Mouse (Mus musculus) left cerebral cortex, adult 2 months (tissue): ENCODE data around the gene Atm. TPM values are rescaled to one million over a fixed set of nuclear protein-coding genes. Genes with fewer than 3 reads are reported as not detected.
A peak's percentile ranks its signal among the peaks of the same experiment; 100 is the strongest.

Experiments used
- DNase-seq, 2 experiments: peaks; one replicate each; pipeline ENCODE4 v3.0.0; 2021 to 2022; ENCODE audit warnings: low spot score in 2 of 2, mixed read lengths in 1 of 2; ENCODE audit errors: extremely low spot score in 1 of 2
- H3K27ac ChIP-seq: fragments of 200-600 bp; 2 replicates; pipeline ENCODE4 v1.8.1; 2022
- H3K4me3 ChIP-seq: fragments of 200-600 bp; 2 replicates; pipeline ENCODE4 v1.8.1; 2022
- CTCF ChIP-seq: fragments of 200-600 bp; IDR thresholded peaks from 2 replicates; pipeline ENCODE4 v1.8.1; 2022; ENCODE audit warnings: antibody characterized with exemption, mild to moderate bottlenecking, moderate library complexity
- intact Hi-C: fragments of 180-260 bp; cut with DNase I; formaldehyde crosslinking; loops from one replicate; pipeline ENCODE4 v1.15.1; 2025
- long read RNA-seq, 2 experiments: library from polyadenylated mRNA; stranded (forward); transcript quantifications; one replicate each; pipeline ENCODE4 v2.0.0; 2021; ENCODE audit warnings: borderline mapping rate in 2 of 2
- total RNA-seq, 2 experiments: library from RNA; stranded (reverse); gene quantifications; 2 replicates each; pipeline ENCODE4 v1.2.3; 2021

Gene Atm
- total RNA-seq = 10 to 100 TPM; 16.8 to 20.2 TPM
- long read RNA-seq, experiment 1, partial matches to known transcripts = 0 of 3 reads
- long read RNA-seq, experiment 1, other reads (novel, unspliced or antisense) = 3 of 3 reads
- long read RNA-seq, experiment 2, partial matches to known transcripts = 4 of 6 reads
- long read RNA-seq, experiment 2, other reads (novel, unspliced or antisense) = 2 of 6 reads

- Histone ChIP-seq H3K27ac (peak within 1 kb of the TSS; percentile 76), H3K4me3 (peak within 1 kb of the TSS; percentile 91)
- DNase-seq = peak; percentile 99 to 100
- intact Hi-C loops = no loop called here
- TF ChIP-seq CTCF = peak; percentile 54
Measured at GRCm38 (mm10) chr9:53536558-53537320, at the start of gene Atm, which contains the start of gene Npat. Atm (minus strand) TSS chr9:53536740. Npat (plus strand) TSS chr9:53537047.

- no peak overlapping the region for H3K4me3 ChIP-seq
- no peak for TF ChIP-seq CTCF
- intact Hi-C loops = no loop called here
- no peak for DNase-seq
- 0 out of 2 replicates have a peak overlapping the region, but pooled peaks have one; percentile 21 for H3K27ac ChIP-seq
Measured at GRCm38 (mm10) chr9:53581870-53582269, 45.3 kb upstream of the Atm start.

DNA sequence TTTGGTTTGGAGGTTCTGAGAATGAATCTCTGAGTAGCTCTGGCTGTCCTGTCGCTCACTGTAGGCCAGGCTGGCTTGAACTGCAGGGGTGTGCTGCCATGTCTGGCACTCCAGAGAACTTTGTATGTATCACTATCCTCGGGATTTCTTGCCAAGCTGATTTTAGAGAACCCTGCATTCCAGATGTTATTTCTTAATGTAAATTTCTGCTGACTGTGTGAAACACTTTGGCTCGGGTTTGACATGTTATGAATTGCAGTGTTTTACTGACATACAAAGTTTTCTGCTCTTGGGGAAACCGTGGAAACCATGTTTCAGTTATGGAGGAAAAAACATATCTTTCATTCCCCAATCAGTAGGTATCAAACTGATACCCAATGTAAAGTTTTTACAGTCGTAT lies 39.2 kb upstream of the Atm start:
- Histone ChIP-seq H3K27ac (no peak overlapping the region), H3K4me3 (no peak overlapping the region)
- intact Hi-C loops = no loop called here
- no peak for TF ChIP-seq CTCF
- DNase-seq = no peak

DNA sequence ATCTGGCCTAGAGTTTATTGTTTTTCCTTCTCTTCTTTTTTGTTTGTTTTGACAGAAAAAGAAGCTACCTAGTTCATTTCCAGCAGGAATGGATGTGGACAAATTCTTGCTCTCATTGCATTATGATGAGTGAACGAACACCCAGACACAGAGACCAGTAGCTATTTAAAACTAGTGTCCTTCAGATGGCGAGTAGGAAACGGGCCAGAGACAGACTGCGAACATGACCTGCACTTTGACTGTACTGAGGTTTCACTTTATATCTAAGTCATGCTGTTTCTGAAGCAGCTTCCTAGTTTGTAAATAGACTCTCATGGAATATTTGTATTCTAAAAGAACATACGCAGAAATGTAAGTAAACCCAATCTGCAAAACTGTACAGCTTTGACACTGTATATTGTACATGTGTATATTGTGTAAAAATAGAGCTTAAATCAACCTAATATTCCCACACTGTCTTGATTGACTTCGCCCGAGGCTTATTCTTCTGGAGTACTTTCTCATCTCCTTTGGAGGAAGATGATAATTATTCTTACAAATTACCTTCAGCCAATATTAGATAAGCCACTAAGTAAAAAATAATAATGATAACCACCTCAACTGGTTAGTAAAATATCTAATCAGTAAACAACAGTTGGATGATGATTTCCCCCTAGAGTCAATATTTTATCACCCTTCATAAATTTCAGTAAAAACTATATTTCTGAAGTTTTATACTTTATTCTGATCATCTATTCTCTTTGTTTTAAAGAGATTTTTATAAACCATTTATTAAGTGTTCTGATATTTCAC lies 36.2 kb upstream of the Atm start:
- TF ChIP-seq CTCF = no peak
- DNase-seq = no peak
- H3K4me3 ChIP-seq = no peak overlapping the region
- H3K27ac ChIP-seq = no peak overlapping the region
- intact Hi-C loops = no loop called here

DNA sequence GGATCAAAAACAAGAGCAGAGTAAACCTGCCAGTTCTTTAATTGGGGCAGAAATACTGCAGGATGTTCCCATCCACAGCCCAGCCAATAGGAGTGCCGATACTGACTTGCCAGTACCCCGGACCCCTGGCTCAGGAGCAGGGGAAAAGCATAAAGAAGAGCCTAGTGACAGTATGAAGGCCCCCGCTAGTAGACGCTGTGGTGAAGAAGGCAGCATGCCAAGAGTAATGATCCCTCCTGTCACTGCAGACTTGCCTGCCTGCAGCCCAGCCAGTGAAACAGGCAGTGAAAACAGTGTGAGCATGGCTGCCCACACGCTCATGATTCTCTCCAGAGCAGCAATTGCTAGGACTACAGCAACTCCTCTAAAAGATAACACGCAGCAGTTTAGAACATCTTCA lies 34.1 kb upstream of the Atm start:
- H3K27ac ChIP-seq = no peak overlapping the region
- DNase-seq = peak; percentile 20 to 22
- H3K4me3 ChIP-seq = no peak overlapping the region
- intact Hi-C loops = no loop called here
- peak; percentile 41 for TF ChIP-seq CTCF

DNA sequence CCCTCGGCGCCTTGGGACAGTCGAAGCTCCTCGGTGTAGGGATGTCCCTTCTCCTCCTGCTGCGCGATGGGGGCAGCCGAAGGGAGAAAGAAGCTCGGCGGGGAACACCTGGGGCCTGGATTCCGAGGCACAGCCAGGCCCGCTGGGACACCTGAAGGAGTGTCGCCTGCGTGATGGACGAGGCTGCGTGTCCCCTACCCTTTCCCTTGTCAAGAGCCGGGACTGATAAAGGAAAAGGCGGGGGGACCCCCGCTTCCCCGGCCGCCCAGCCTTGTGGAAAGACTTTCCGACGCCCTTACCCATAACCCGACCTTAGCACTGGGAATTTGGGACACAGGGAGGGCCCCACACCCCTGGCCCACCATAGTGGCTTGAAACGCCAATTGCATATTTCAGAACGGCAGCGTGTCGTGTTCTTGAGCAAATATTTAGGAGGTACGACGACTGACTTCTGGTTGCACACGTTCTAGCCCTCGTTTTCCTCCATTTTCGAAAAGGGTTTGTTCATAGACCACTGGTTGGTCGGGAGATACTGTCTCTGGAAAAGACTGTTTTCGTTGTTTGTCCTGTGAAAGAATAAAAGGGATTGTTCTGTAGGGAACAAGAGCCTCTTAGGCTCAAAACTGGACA lies 911 bp upstream of the Atm start:
- DNase-seq = no peak
- intact Hi-C loops = no loop called here
- peak overlapping the region; percentile 82 for H3K4me3 ChIP-seq
- TF ChIP-seq CTCF = no peak
- H3K27ac ChIP-seq = peak overlapping the region; percentile 76

DNA sequence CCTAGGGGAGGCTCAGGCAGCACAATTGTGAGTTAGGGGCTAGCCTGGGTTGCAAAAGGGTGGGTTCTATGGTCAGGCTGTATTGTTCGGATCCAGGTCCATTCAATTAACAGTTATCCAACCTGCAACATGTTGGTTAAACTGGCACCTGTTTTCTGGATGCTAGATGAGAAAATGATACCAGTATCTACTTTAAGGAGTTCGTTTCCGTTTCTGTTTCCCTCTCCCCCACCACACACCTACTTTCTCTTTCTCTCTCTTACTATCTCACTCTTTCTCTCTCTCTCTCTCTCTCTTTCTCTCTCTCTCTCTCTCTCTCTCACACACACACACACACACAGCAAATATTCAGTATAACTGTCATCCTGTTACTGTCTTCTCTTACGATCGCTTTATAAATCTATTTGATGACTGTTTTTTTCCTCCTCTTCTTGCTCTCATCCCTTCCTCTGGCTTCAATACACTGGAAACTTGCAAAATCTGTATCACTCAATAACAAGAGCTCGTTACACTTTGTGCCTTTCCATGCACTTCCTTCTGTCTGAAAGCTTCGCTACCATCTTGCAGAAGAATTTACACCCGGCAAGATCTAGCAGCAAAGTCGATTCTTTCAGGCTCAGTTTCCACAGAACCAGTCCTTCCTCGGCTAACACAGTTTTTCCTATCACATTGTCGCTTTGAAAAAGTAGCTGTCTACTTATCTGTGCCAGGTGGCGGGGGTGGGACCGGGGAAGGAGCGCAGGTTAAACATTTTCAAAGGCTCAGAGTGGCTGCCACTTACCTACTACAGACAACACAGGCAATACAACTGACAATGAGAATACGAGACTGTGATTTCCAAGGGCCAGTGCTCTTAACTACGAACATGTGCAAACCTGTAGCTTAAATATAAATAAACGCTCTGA lies 872 bp downstream of the Atm start:
- intact Hi-C loops = no loop called here
- TF ChIP-seq CTCF = no peak

GRCm38 (mm10) chr9:53517373-53518009 lies 19.0 kb downstream of the Atm start:
- intact Hi-C loops = no loop called here
- no peak overlapping the region for H3K4me3 ChIP-seq
- H3K27ac ChIP-seq = no peak overlapping the region
- TF ChIP-seq CTCF = no peak
- no peak for DNase-seq

More for the DNA sequence above, 872 bp downstream of the Atm start:
- H3K4me3 ChIP-seq = peak overlapping the region; percentile 91
- peak overlapping the region; percentile 66; the same call in 1 of the 2 replicates for H3K27ac ChIP-seq
- no peak for DNase-seq

- no peak overlapping the region for H3K4me3 ChIP-seq
- intact Hi-C loops = no loop called here
- no peak for TF ChIP-seq CTCF
- DNase-seq = no peak
- no peak overlapping the region for H3K27ac ChIP-seq
Measured at GRCm38 (mm10) chr9:53514091-53514490, 22.4 kb downstream of the Atm start.

- TF ChIP-seq CTCF = no peak
- no peak for DNase-seq
- intact Hi-C loops = no loop called here
- Histone ChIP-seq H3K4me3 (no peak overlapping the region), H3K27ac (no peak overlapping the region)
Measured at GRCm38 (mm10) chr9:53508053-53508452, 28.5 kb downstream of the Atm start.

GRCm38 (mm10) chr9:53485886-53486285 lies 50.7 kb downstream of the Atm start:
- no peak for DNase-seq
- intact Hi-C loops = loop anchor here (2.0 kb wide), 1 partner anchor 231 kb away; no protein-coding TSS in a partner anchor
- peak; percentile 14 for TF ChIP-seq CTCF
- no peak overlapping the region for H3K27ac ChIP-seq
- no peak overlapping the region for H3K4me3 ChIP-seq
